Mouse (Mus musculus) lung, postnatal 0 days (tissue): ENCODE measurements at regions not wholly inside any gene's neighbourhood (a gene's known extent, or its start where the extent isn't known, plus 50 kb on each side); places are given as distances from the start of the nearest gene placed in this dataset.

Experiments used
- ATAC-seq: fragments of 200-750 bp; cut with Nextera tagmentation; 2 replicates; pipeline ENCODE4 v1.8.0; 2017; ENCODE audit warnings: moderate library complexity
- DNase-seq: peaks from one replicate; pipeline ENCODE4 v3.0.0-alpha.2; 2016; ENCODE audit warnings: low spot score
- H3K27ac ChIP-seq: fragments of 300-500 bp; sonication (generic); 2 replicates; pipeline ENCODE4 v1.5.1; 2014; ENCODE audit warnings: antibody characterized with exemption, mild to moderate bottlenecking, low read length, mixed read lengths
- H3K27me3 ChIP-seq: fragments of 300-500 bp; sonication (generic); replicated peaks from 2 replicates; pipeline ENCODE4 v1.6.1; 2014; ENCODE audit warnings: low read length, mixed read lengths; ENCODE audit not compliant: insufficient read depth
- H3K36me3 ChIP-seq: fragments of 300-500 bp; sonication (generic); 2 replicates; pipeline ENCODE4 v1.6.1; 2014; ENCODE audit warnings: low read length, mixed read lengths; ENCODE audit not compliant: insufficient read depth
- H3K4me1 ChIP-seq: fragments of 300-500 bp; sonication (generic); 2 replicates; pipeline ENCODE4 v1.6.1; 2014; ENCODE audit warnings: antibody characterized with exemption, low read depth, low read length, mixed read lengths; ENCODE audit not compliant: insufficient read depth
- H3K4me2 ChIP-seq: fragments of 300-500 bp; sonication (generic); replicated peaks from 2 replicates; pipeline ENCODE4 v1.6.1; 2014; ENCODE audit warnings: low read depth, mild to moderate bottlenecking, low read length, moderate library complexity, mixed read lengths
- H3K4me3 ChIP-seq: fragments of 300-500 bp; sonication (generic); 2 replicates; pipeline ENCODE4 v1.5.1; 2014; ENCODE audit warnings: low read depth, low read length
- H3K9ac ChIP-seq: fragments of 300-500 bp; sonication (generic); replicated peaks from 2 replicates; pipeline ENCODE4 v1.6.1; 2014; ENCODE audit warnings: low read depth, mild to moderate bottlenecking
- H3K9me3 ChIP-seq: fragments of 300-500 bp; sonication (generic); 2 replicates; pipeline ENCODE4 v1.6.1; 2016; ENCODE audit warnings: low read length, mixed read lengths
- CTCF ChIP-seq: IDR thresholded peaks from 2 replicates; pipeline ENCODE4 v1.5.1; 2016; ENCODE audit warnings: antibody characterized with exemption, mild to moderate bottlenecking
- EP300 ChIP-seq: IDR thresholded peaks from 2 replicates; pipeline ENCODE4 v1.6.1; 2016; ENCODE audit warnings: antibody characterized with exemption, mild to moderate bottlenecking, control low read depth
- WGBS: fragments of 180-500 bp; shearing (Covaris S2); extraction: QIAGEN DNeasy Blood & Tissue Kit; methylation state at CpG from one replicate; pipeline ENCODE4 v1.1.7; 2014; 5-methylcytosine and 5-hydroxymethylcytosine counted together

DNA sequence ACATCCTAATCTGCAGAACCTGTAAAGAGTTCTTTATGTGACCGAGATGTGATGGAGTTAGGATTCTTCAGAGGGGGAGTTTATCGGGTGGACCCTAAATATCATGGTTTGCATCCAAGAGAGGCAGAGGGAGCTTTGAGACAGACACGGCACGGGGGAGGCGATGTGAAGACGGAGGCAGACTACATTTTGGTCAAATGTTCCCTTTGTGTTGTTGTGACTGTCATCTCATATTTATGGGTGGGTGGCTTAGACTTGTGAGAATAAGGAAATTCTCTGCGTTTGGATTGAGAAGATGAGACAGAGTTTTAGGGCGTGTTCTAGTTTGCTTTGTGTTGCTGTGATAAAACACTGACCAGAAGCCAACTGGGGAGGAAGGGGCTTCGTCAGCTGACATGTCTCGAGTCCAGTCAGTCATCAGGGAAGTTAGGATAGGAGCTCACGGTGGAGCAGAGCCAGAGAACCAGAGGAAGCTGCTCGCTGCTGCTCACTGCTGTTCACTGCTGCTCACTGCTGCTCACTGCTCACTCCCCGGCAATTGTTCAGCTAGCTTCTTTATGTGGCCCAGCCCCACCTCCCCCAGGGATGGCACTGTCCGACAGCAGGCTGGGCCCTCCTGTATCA lies 259.0 kb upstream of the Cnr1 start:
- Histone ChIP-seq H3K4me2 (no peak overlapping the region), H3K4me3 (no peak overlapping the region), H3K36me3 (no peaks in the 10 kb centered on the region), H3K27me3 (no peaks in the 10 kb centered on the region), H3K27ac (peak overlapping the region; percentile 43; the same call in 1 of the 2 replicates), H3K4me1 (no peaks in the 10 kb centered on the region), H3K9me3 (no peaks in the 10 kb centered on the region), H3K9ac (no peak overlapping the region)
- DNase-seq = no peak
- TF ChIP-seq EP300 (no peak), CTCF (peak; percentile 38)
- WGBS = 63% methylated on average over 14 of the region's 14 CpGs
- no peak for ATAC-seq

DNA sequence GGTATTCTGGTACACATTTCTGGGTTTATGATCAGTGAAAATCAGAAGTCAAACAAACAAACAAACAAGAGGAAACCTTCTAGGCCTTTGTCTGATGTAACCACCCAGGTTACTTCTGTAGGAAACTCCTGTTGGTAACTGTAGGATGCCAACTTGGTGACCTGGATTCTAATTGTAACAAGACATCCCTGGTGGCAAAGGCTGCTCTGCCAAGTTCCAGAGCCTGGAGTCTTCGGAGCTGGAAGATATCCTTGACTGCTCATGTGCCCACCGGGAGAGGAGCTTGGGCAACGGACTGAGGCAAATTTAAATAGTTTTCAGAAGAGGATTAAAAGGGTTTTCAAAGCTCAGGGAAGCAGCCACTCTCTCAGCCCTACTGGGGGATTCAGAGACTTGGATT lies 256.0 kb upstream of the Cnr1 start:
- DNase-seq = no peak
- WGBS = 84% methylated on average over 3 of the region's 3 CpGs
- no peaks in the 10 kb centered on the region for H3K4me1 ChIP-seq

DNA sequence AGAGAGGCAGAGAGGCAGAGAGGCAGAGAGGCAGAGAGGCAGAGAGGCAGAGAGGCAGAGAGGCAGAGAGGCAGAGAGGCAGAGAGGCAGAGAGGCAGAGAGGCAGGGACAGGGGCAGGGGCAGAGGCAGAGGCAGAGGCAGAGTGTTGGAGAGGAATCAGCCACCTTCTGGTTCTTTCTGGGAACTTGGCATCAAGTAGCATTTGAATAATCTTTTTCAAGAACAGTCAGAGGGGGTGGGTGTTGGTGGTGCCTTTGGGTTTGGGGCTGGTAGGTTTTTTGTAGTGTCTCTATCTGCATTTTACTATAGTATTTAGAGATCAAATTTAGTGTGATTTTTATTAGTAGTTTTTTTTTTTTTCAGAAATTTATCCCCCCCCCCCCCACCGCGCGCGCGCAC lies 249.3 kb upstream of the Cnr1 start:
- Histone ChIP-seq H3K36me3 (no peaks in the 10 kb centered on the region), H3K9me3 (no peaks in the 10 kb centered on the region)
- WGBS = no CpG with 5 or more reads among the region's 5 CpGs

More for the DNA sequence above, 256.0 kb upstream of the Cnr1 start:
- TF ChIP-seq CTCF = no peak
- no peak for TF ChIP-seq EP300
- H3K36me3 ChIP-seq = no peaks in the 10 kb centered on the region
- no peak overlapping the region for H3K4me3 ChIP-seq
- H3K9me3 ChIP-seq = no peaks in the 10 kb centered on the region
- no peak overlapping the region for H3K9ac ChIP-seq
- H3K4me2 ChIP-seq = no peak overlapping the region
- no peak for ATAC-seq
- H3K27me3 ChIP-seq = no peaks in the 10 kb centered on the region
- no peak overlapping the region for H3K27ac ChIP-seq

DNA sequence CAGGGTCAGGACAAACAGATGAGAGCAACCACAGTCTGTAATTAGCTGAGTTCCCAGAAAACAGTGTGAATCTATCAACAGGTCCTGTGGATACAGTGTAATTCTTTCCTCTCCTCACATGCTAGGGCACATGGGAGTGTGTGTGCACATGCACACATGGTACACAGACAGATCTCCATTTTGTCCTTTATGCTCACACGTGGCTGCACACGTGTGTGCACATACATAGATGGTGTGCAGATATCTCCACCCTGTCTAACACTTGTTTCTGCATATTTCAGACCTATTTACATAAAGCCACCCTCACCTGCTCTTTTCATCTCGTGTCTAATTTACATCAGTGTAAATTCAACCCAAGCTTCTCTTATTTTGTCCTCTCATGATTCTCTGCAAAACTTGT lies 245.0 kb upstream of the Cnr1 start:
- no peak overlapping the region for H3K9ac ChIP-seq
- no peaks in the 10 kb centered on the region for H3K4me1 ChIP-seq
- no peaks in the 10 kb centered on the region for H3K9me3 ChIP-seq
- no peak overlapping the region for H3K4me3 ChIP-seq
- no peak overlapping the region for H3K4me2 ChIP-seq
- TF ChIP-seq EP300 (no peak), CTCF (no peak)
- WGBS = 68% methylated on average over 3 of the region's 3 CpGs
- no peak for DNase-seq
- H3K36me3 ChIP-seq = no peaks in the 10 kb centered on the region
- no peaks in the 10 kb centered on the region for H3K27me3 ChIP-seq
- H3K27ac ChIP-seq = no peak overlapping the region
- ATAC-seq = no peak

More for the DNA sequence above, 249.3 kb upstream of the Cnr1 start:
- Histone ChIP-seq H3K4me3 (no peak overlapping the region), H3K4me1 (no peaks in the 10 kb centered on the region), H3K9ac (no peak overlapping the region), H3K4me2 (no peak overlapping the region), H3K27ac (no peak overlapping the region), H3K27me3 (no peaks in the 10 kb centered on the region)
- TF ChIP-seq EP300 = no peak
- no peak for TF ChIP-seq CTCF
- DNase-seq = no peak
- no peak for ATAC-seq

DNA sequence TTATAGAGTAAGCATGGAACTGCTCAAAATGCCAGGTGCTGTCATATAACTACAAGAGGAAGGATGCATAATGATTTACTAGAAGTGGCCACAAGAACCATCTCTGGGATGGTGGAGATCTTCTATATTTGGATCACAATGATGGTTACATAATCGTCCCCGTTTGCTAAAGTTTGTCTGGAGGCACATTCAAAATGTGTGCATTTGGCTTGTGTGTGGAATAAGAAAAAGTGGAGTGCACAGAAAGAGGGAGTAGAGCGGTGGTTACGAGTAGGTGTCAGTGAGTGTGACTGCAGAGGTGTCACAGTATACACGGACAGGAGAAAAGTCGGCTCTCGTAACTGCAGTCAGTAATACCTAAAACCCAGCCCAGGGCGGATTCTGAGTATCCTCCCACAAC lies 238.3 kb upstream of the Cnr1 start:
- no peak overlapping the region for H3K4me3 ChIP-seq
- DNase-seq = no peak
- TF ChIP-seq EP300 (no peak), CTCF (no peak)

DNA sequence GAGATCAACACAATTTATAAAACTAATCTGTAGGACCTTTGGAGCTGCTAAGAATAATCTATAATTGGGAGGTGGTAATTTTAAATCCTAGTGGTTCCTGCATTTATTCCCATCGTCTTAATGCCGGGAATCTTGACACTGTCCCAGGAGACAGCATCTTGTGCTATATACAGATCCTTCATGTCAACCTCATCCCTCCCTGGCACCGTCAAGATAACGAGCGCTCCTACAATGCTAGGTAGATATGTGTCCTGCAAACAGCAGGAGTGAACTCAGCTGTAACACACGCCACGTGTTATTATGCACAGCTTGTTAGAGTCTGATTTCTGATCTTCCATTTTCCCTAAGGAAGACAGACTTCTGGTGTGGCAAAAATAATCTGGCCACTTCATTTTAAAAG lies 237.0 kb upstream of the Cnr1 start:
- H3K4me1 ChIP-seq = no peaks in the 10 kb centered on the region
- no peak for DNase-seq
- H3K27ac ChIP-seq = no peak overlapping the region
- no peak for ATAC-seq
- no peak overlapping the region for H3K9ac ChIP-seq
- no peaks in the 10 kb centered on the region for H3K27me3 ChIP-seq
- WGBS = 80% methylated on average over 7 of the region's 7 CpGs
- no peak overlapping the region for H3K4me2 ChIP-seq
- TF ChIP-seq EP300 (no peak), CTCF (no peak)
- H3K36me3 ChIP-seq = no peaks in the 10 kb centered on the region
- no peaks in the 10 kb centered on the region for H3K9me3 ChIP-seq
- no peak overlapping the region for H3K4me3 ChIP-seq

More for the DNA sequence above, 238.3 kb upstream of the Cnr1 start:
- Histone ChIP-seq H3K36me3 (no peaks in the 10 kb centered on the region), H3K4me1 (no peaks in the 10 kb centered on the region), H3K27ac (no peak overlapping the region), H3K9me3 (no peaks in the 10 kb centered on the region), H3K4me2 (no peak overlapping the region), H3K27me3 (no peaks in the 10 kb centered on the region), H3K9ac (no peak overlapping the region)
- 72% methylated on average over 8 of the region's 8 CpGs for WGBS
- no peak for ATAC-seq

DNA sequence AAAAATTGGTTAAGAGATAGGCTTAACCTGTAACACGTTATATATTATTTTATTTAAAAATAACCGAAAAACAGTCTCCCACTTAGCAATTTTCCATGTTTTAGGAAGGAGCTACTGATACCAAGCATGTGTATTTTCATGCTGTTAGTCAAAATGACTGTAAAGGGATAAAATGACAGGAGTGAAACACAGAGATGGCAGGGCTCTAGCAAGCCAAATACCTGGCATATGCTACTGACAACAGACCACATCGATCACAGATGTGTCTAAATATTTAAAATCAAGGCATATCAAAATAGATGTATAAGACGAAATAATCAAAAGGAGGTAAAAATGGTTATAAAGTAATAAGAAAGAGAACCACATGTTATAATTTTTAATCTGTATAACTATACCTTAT lies 231.0 kb upstream of the Cnr1 start:
- H3K27ac ChIP-seq = no peak overlapping the region
- H3K27me3 ChIP-seq = no peaks in the 10 kb centered on the region
- DNase-seq (no peak), ATAC-seq (no peak)
- no peaks in the 10 kb centered on the region for H3K4me1 ChIP-seq
- H3K4me3 ChIP-seq = no peak overlapping the region
- TF ChIP-seq CTCF = no peak
- no peak for TF ChIP-seq EP300
- no peak overlapping the region for H3K4me2 ChIP-seq
- WGBS = 81% methylated on average over 4 of the region's 4 CpGs
- no peaks in the 10 kb centered on the region for H3K36me3 ChIP-seq
- no peak overlapping the region for H3K9ac ChIP-seq
- no peaks in the 10 kb centered on the region for H3K9me3 ChIP-seq
